Mouse (Mus musculus) spleen, adult 2 months (tissue): ENCODE results near the gene Pacs1. TPM values are rescaled to one million over a fixed set of nuclear protein-coding genes. Genes with fewer than 3 reads are reported as not detected.
"Not testable (repeated sequence)": the region's sequence is repeated elsewhere in the genome, so short reads cannot be mapped to it uniquely, and the experiment has no call there.

Experiments
- DNase-seq, 2 experiments: peaks; one replicate each; pipeline versions ENCODE4 v3.0.0 to v3.0.0-alpha.2; 2012 to 2021; ENCODE audit warnings: low spot score in 2 of 2, low read depth in 1 of 2
- H3K27ac ChIP-seq: fragments of 200-500 bp; 2 replicates; pipeline ENCODE4 v1.5.1; 2012; ENCODE audit warnings: low read length, inconsistent platforms; ENCODE audit not compliant: insufficient read depth
- H3K27me3 ChIP-seq: fragments of 200-500 bp; 2 replicates; pipeline ENCODE4 v1.6.1; 2012; ENCODE audit warnings: mild to moderate bottlenecking, moderate library complexity, low read length, inconsistent platforms; ENCODE audit not compliant: control insufficient read depth, insufficient read depth
- H3K36me3 ChIP-seq: fragments of 200-500 bp; 2 replicates; pipeline ENCODE4 v1.6.1; 2012; ENCODE audit warnings: mild to moderate bottlenecking, low read length, inconsistent platforms; ENCODE audit not compliant: control insufficient read depth, insufficient read depth
- H3K4me1 ChIP-seq: fragments of 200-500 bp; 2 replicates; pipeline ENCODE4 v1.6.1; 2011; ENCODE audit warnings: inconsistent platforms; ENCODE audit not compliant: control insufficient read depth, insufficient read depth, insufficient read length
- H3K4me3 ChIP-seq: fragments of 200-500 bp; 2 replicates; pipeline ENCODE4 v1.5.1; 2011; ENCODE audit warnings: mild to moderate bottlenecking, inconsistent platforms; ENCODE audit not compliant: insufficient read depth, insufficient read length; ENCODE audit errors: extremely low read depth
- CTCF ChIP-seq: fragments of 200-500 bp; IDR thresholded peaks from 2 replicates; pipeline ENCODE4 v1.5.1; 2011; ENCODE audit warnings: mild to moderate bottlenecking, inconsistent platforms; ENCODE audit not compliant: insufficient read depth, insufficient read length, insufficient replicate concordance; ENCODE audit errors: extremely low read depth
- POLR2A ChIP-seq: fragments of 200-500 bp; IDR thresholded peaks from 2 replicates; pipeline ENCODE4 v1.6.1; 2011; ENCODE audit warnings: low read depth, low read length, inconsistent platforms
- WGBS: fragments of 180-500 bp; shearing (Covaris S2); methylation state at CpG from one replicate; pipeline ENCODE4 v1.1.7; 2018; 5-methylcytosine and 5-hydroxymethylcytosine counted together
- polyA plus RNA-seq: library from polyadenylated mRNA; depleted of rRNA; stranded (reverse); fragments of >200 nt; gene quantifications from 2 replicates; pipeline ENCODE4 v1.2.3, GENCODE M21; 2012

Pacs1 gene
- polyA plus RNA-seq, 1 experiment, result 35.0 TPM

GRCm38 (mm10) chr19:5164380-5164779, 108.5 kb downstream of the Pacs1 start:
- H3K4me3 ChIP-seq, result no peak overlapping the region
- 73% methylated on average over 2 of the region's 2 CpGs for WGBS
- H3K27me3 ChIP-seq, result no peaks in the 10 kb centered on the region
- no peaks in the 10 kb centered on the region for H3K4me1 ChIP-seq
- DNase-seq, result no peak
- peaks cover 2% of the 10 kb centered on the region; the same call in 1 of the 2 replicates for H3K36me3 ChIP-seq
- TF ChIP-seq POLR2A (no peak), CTCF (no peak)
- H3K27ac ChIP-seq, result no peak overlapping the region

GRCm38 (mm10) chr19:5161913-5162312, 111.0 kb downstream of the Pacs1 start:
- no peaks in the 10 kb centered on the region for H3K4me1 ChIP-seq
- H3K27me3 ChIP-seq, result no peaks in the 10 kb centered on the region
- no peak overlapping the region for H3K4me3 ChIP-seq
- WGBS, result 92% methylated on average over 3 of the region's 3 CpGs
- TF ChIP-seq POLR2A (no peak), CTCF (no peak)
- H3K36me3 ChIP-seq, result peaks cover 2% of the 10 kb centered on the region; the same call in 1 of the 2 replicates
- no peak for DNase-seq
- no peak overlapping the region for H3K27ac ChIP-seq

GRCm38 (mm10) chr19:5152261-5152660, 120.7 kb downstream of the Pacs1 start:
- Histone ChIP-seq H3K27me3 (no peaks in the 10 kb centered on the region), H3K27ac (no peak overlapping the region), H3K4me1 (no peaks in the 10 kb centered on the region), H3K4me3 (no peak overlapping the region), H3K36me3 (peaks cover 23% of the 10 kb centered on the region)
- 93% methylated on average over 6 of the region's 6 CpGs for WGBS
- DNase-seq, result no peak
- TF ChIP-seq CTCF (no peak), POLR2A (no peak)

- no peak for DNase-seq
- 87% methylated on average over 5 of the region's 5 CpGs for WGBS
- no peaks in the 10 kb centered on the region for H3K27me3 ChIP-seq
- H3K27ac ChIP-seq, result no peak overlapping the region
- peaks cover 23% of the 10 kb centered on the region for H3K36me3 ChIP-seq
- no peak overlapping the region for H3K4me3 ChIP-seq
- TF ChIP-seq POLR2A (no peak), CTCF (no peak)
- no peaks in the 10 kb centered on the region for H3K4me1 ChIP-seq
Observed at GRCm38 (mm10) chr19:5151741-5152140, 121.2 kb downstream of the Pacs1 start.

DNA sequence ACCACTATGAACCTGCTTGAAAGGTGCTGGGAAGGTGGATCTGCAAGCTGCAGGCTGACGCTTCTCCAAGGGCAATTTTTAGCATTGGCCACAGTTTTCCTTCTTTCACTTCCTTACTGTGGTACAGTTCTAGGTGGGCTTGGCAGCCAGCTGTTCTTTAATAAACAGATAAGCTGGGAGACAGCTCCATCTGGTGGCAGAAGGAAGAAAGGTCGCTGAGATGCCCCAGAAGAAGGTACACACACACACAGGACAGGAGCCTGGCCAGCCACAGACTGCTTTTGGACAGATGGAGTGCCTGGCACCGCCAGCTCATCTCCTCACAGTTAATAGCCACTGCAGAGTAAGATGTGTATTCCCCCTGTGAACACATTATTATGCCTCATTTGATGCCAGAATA, 121.6 kb downstream of the Pacs1 start:
- no peaks in the 10 kb centered on the region for H3K27me3 ChIP-seq
- H3K27ac ChIP-seq, result no peak overlapping the region
- TF ChIP-seq POLR2A (no peak), CTCF (peak; percentile 43; the same call in 1 of the 2 replicates)
- peak; percentile 32 to 52 for DNase-seq
- peaks cover 23% of the 10 kb centered on the region for H3K36me3 ChIP-seq
- WGBS, result 24% methylated on average over 3 of the region's 3 CpGs
- no peak overlapping the region for H3K4me3 ChIP-seq
- H3K4me1 ChIP-seq, result no peaks in the 10 kb centered on the region

DNA sequence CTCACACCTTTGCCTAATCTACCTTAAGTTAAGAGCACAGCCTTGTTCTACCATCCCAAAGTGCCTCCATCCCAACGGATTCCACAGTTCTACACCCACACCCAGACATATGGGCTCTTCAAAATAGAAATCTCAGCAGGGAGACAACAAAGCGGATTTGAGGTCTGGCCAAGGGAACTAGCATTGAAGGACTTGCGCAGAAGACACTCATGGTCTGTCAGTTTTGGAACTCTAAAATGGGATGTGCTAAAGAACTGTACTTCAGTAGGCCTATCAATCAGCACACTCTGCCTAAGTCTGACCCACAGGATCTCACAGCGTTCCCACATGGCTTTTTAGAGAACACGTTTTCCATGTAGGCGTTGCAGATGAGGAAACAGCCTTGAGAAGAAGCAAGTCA, 122.6 kb downstream of the Pacs1 start:
- Histone ChIP-seq H3K4me3 (no peak overlapping the region), H3K27ac (no peak overlapping the region), H3K36me3 (peaks cover 19% of the 10 kb centered on the region), H3K27me3 (no peaks in the 10 kb centered on the region), H3K4me1 (no peaks in the 10 kb centered on the region)
- TF ChIP-seq POLR2A, result no peak
- TF ChIP-seq CTCF, result no peak
- no peak for DNase-seq
- WGBS, result 95% methylated on average over 6 of the region's 6 CpGs

DNA sequence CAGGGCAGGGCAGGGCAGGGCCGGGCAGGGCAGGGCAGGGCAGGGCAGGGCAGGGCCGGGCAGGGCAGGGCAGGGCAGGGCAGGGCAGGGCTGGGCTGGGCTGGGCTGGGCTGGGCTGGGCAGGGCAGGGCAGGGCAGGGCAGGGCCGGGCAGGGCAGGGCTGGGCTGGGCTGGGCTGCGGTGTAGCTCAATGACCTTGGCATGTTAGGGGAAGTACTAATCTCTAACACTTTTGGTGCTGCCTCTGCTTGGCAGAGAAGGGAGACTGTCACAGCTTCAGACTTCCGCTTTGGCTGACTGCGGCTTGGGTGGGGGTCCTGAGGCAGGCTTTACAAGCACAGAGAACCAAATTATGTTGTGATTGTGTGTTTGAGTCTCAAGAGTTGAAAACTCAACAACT, 123.9 kb downstream of the Pacs1 start:
- 67% methylated on average over 6 of the region's 6 CpGs for WGBS
- not testable (repeated sequence) for H3K4me1 ChIP-seq, DNase-seq, H3K27ac ChIP-seq, H3K27me3 ChIP-seq, H3K4me3 ChIP-seq
- H3K36me3 ChIP-seq, result peaks cover 21% of the 10 kb centered on the region

DNA sequence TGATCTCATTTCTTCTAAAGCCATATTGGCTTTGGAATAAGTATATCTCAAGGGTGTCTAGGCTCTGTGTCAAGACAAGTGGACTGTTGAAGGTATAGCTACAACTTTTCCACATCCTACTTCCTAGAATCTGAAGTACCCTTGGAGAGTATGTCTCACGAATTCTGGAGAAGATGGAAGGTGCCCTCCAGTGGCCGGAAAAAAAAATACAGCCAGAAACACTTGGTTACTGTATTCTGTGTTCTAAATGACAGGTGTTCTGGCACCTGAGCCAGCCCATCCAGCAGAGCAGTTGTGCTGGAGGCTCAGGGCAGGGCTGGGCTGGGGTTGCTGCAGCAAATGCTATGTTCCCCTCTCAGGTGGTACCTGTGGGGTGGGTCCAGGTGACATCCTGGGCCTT, 133.3 kb downstream of the Pacs1 start:
- H3K4me1 ChIP-seq, result no peaks in the 10 kb centered on the region
- no peak overlapping the region for H3K27ac ChIP-seq
- no peaks in the 10 kb centered on the region for H3K27me3 ChIP-seq
- peaks cover 23% of the 10 kb centered on the region for H3K36me3 ChIP-seq
- WGBS, result 17% methylated on average over 2 of the region's 2 CpGs
- TF ChIP-seq POLR2A (no peak), CTCF (no peak)
- DNase-seq, result peak in 1 of 2 experiments; percentile 31
- H3K4me3 ChIP-seq, result no peak overlapping the region
